Mouse (Mus musculus) mesoderm, embryonic 11.5 days (tissue): ENCODE results near the gene Xpo4.
"Not testable (repeated sequence)": the region's sequence is repeated elsewhere in the genome, so short reads cannot be mapped to it uniquely, and the experiment has no call there.

Experiments
- DNase-seq: peaks from one replicate; pipeline ENCODE4 v3.0.0-alpha.2; 2012; ENCODE audit warnings: low read depth, low spot score

Xpo4 gene

DNA sequence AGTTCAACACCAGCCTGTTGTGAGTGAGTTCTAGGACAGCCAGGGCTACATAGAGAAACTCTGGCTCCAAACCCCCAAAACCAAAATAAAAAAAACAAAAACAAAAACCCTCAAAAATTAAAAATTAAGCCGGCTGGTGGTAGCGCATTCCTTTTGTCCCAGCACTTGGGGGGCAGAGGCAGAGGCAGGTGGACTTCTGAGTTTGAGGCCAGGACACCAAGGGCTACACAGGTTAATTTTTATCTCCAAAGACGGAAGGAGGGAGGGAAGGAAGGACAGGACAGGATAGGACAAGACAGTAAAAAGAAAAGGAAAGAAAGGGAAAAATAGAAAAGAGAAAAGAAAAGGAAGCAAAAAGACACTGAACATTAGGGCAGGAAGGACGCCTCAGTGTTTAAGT lies 17.5 kb upstream of the Xpo4 start:
- DNase-seq = no peak

DNA sequence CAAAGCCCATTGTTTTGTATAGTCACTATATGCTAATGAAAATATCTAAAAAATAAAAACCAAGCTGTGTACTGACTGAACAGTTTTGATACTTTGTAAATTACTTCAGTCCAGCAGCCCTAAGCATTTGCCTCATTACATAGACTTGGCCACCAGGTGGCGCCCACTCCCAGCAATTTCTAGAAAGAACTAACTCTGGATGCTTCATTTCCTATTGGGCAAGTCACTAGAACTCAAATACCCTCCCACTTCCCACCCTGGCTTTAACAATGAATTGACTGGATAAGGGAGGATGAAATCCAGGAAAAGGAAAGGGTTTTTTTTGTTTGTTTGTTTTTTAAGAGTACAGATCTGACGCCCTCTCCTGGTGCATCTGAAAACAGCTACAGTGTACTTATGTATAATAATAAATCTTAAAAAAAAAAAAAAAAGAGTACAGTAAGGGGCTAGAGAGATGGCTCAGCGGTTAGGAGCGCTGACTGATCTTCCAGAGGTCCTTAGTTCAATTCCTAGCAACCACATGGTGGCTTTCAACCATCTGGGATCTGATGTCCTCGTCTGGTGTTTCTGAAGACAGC lies 14.8 kb upstream of the Xpo4 start:
- DNase-seq = peak; percentile 89

DNA sequence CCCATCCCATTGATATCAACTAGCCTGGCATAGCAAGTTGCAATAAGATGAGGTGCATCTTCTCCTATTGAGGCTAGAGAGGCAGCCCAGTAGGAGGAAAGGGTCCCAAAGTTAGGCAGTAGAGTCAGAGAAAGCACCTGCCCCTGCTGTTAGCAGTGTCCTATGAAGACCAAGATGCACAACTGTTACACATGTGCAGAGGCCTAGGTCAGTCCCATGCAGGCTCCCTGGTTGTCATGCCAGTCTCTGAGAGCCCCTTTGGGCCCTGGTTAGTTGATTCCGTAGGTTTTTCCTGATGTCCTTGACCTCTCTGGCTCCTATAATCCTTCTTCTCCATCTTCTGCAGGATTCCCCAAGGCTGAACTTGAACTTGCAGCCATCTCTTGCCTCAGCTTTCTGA lies 14.3 kb upstream of the Xpo4 start:
- DNase-seq = no peak

GRCm38 (mm10) chr14:57675481-57675880 lies 10.3 kb upstream of the Xpo4 start:
- DNase-seq = no peak

- no peak for DNase-seq
Observed at GRCm38 (mm10) chr14:57665628-57665950, 359 bp upstream of the Xpo4 start.

GRCm38 (mm10) chr14:57664311-57664821 lies 864 bp downstream of the Xpo4 start:
- peak; percentile 27 for DNase-seq

- DNase-seq = no peak
Observed at GRCm38 (mm10) chr14:57663630-57664029, 1.6 kb downstream of the Xpo4 start.

DNA sequence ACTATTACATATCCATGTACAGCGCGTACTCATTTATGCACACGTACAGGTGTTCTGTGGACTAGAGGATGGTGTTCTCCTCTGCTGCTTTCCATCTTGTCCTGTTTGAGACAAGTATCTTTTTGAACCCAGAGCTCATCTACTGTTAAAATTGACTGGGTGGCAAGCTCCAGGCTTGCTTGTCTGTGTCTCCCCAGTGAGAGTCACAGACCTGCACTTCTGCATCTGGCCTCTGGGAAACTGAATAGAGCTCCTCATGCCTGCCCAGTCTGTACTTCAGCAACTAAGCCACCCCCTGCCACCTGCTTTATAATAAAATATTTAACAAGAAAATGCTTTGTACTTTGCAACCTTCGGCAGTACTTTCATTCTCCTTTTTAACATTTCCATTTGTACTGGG lies 6.9 kb downstream of the Xpo4 start:
- no peak for DNase-seq

DNA sequence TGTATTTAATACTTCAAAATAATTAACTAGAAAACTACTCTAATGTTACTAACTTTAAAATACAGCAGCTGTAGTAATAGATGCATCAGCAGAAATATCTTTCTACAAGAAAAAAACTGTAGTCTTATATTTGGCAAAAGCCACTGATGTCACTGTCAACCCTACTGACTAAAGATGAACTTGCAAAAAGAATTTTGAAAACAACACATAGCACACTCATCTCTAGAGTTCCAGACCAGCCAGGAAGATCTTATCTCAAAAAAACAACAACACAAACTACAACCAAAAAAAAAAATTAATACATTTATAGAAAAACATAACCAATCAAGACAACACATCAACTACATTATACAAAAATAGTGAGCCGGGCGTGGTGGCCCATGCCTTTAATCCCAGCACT lies 7.7 kb downstream of the Xpo4 start:
- DNase-seq = no peak

DNA sequence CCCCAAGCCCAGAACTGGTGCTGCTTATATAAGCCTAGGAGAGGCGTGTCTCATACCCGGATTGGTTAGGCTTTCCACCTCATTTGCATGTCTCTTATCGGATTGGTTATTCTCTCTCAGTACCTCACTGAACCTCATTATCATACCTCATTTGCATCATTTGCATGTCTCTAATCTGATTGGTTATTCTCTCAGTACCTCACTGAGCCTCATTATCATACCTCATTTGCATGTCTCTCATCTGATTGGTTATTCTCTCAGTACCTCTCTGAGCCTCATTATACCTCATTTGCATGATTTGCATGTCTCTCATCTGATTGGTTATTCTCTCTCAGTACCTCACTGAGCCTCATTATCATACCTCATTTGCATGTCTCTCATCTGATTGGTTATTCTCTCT lies 8.7 kb downstream of the Xpo4 start:
- DNase-seq = not testable (repeated sequence)

DNA sequence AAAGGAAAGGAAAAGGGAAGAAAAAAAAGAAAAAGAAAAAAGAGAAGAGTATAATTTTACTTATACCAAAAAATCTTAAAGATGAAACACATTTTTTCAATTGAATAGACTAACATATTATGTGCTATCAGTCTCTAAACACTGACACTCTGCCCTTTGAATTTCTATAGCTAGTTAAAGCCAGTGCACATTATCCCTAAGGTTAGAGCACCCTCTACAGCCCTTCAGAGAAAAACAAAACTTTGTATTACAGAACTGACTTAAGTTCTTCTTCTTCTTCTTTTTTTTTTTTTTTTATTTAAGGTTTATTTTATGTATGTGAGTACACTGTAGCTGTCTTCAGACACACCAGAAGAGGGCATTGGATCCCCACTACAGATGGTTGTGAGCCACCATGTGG lies 15.7 kb downstream of the Xpo4 start:
- no peak for DNase-seq

GRCm38 (mm10) chr14:57646155-57646554 lies 19.1 kb downstream of the Xpo4 start:
- no peak for DNase-seq

DNA sequence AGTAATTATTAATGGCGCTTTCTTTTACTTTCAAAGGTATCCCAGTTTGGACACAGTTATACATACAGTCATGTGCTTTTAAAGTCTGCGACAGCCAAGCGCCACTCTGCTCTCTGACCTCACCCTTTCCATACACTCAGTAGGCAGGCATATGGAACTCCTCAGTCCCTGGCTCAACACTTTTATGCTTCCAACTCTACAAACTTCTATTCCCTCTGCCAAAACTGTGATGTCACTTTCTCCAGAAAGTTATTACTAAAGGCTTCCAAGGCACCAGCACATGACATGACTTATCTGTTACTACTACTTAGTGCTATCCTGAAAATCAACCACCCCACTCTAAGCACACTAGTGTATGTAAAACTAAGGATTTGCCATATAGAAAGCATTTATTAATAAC lies 26.1 kb downstream of the Xpo4 start:
- DNase-seq = no peak

DNA sequence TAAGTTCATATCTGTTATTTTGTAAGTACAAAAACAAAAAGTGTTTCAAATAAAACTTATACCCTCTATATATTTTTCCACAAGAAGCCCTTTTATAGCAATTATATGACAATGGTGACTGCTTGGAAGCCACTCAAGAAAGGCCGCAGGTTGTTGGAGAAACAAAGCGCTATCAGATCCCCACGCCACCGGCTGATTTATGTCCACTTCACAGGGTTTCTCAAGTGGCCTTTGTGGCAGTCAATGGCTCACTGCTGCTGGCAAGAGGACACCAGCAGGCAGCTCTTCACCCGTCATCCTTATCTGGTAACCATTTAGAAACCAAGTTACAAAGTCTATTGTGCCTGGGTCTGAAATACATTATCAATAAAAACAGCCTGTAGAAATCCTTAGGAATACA lies 31.1 kb downstream of the Xpo4 start:
- DNase-seq = peak; percentile 73

DNA sequence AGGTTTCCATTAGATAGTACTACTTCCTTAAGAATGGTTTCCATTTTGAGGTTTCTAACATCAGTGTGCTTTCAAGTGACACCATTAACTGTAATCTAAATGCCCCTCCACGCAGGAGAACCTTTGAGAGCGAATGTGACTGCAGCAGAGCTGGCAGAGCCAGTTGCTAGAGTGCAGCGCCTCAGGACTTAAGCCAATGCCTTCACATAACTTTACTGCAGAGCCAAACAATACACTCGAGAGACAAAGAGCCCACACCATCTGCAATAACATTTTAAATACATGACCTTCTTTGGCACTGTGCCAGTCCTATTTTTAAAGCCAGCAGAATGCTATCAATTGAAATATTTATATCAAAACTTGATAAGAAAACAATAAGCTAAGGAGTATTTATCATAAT lies 35.6 kb downstream of the Xpo4 start:
- no peak for DNase-seq

GRCm38 (mm10) chr14:57622934-57623333 lies 42.3 kb downstream of the Xpo4 start:
- no peak for DNase-seq

GRCm38 (mm10) chr14:57621699-57622098 lies 43.5 kb downstream of the Xpo4 start:
- DNase-seq = no peak

- DNase-seq = no peak
Observed at GRCm38 (mm10) chr14:57620598-57621236, 44.5 kb downstream of the Xpo4 start.

DNA sequence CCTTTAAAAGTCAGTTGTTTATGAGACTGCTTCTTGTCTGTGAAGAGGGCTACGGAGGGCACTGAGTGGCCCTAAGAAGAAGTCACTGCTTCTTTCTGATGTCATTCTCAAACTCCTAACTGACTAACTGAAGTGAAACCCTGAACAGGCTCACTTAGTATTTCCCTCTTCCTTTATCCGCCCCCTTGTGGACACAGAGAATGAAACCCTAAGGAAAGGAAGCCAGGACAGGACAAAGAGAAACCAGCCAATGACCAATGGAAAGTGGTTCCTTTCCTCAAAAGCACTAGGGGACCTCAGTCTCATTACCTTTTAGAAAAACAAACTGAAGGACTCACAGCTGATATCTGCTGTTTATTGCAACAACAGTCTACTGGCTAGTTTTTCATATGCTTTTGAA lies 45.7 kb downstream of the Xpo4 start:
- DNase-seq = peak; percentile 67

DNA sequence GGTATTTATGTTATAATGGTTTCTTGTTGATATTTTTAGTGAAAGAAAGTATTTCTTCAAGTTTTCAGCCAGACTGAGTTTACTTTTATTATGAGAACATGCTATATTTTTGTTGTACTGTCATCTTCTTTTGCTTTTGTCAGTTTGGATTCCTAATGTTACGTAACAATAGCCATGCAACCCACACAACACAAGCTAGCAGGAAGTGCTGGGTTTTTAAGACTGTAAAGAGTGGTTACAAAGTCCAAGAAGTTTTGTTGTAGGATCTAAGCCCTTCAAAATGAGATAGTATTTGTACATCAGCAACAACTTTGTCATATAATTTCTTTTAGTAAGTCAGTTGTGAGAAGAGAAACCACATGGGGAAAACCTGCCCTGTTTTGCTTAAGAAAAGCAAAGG lies 47.6 kb downstream of the Xpo4 start:
- no peak for DNase-seq

DNA sequence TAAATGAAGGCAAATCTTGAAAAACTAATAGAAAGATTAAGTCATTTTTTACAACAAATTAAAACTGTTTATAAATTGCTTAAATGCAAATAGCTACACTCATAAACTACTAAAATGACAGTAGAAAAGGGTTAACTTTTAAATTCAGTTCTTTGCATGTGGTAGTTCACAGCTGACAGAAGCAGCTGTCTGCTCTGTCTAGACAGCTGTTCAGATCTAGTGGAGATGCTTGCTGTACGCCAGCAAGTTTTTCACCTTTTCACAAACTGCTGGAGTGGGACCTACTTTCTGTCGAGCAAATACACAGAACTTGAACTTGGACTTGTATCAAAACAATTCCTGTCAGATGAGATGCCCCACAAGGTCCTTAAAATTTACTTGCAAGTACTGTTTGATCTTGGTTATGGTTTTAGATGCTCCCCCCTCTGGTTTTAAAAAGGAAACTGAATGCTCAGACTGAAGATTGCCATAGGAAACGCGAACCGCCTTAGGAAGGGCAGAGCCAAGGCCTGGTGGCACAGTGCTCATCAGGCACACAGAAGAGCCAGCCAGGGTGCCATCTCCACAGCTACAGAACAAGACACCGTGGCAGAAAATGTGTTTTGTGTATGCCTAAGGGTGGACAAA lies 48.8 kb downstream of the Xpo4 start:
- no peak for DNase-seq

DNA sequence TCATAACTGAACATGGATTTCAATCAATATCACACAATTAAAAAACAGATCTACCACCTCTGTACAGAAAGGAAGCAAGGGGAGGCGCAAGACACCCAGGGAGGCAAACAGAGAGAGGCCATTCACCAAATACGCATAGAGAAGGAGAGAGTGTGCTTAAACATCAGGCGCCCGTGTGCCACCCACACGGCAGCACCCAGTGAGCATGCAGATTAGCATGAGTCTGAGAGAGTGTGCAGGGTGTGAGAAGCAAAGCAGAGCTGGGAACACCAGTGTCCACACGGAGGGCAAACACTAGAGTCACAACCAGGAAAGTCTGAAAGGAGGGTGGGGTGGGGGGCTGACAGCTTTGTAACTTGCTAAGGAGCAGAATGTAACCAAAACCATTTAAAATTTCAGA lies 49.4 kb downstream of the Xpo4 start:
- no peak for DNase-seq

- DNase-seq = no peak
Observed at GRCm38 (mm10) chr14:57611034-57611433, 54.2 kb downstream of the Xpo4 start.
